Mouse (Mus musculus) layer of hippocampus, postnatal 36 days (tissue): ENCODE results near the gene Ccdc171. TPM values are rescaled to one million over a fixed set of nuclear protein-coding genes. Genes with fewer than 3 reads are reported as not detected.
"Not testable (repeated sequence)": the region's sequence is repeated elsewhere in the genome, so short reads cannot be mapped to it uniquely, and the experiment has no call there.

ENCODE experiments used
- DNase-seq, 2 experiments: peaks; one replicate each; pipeline ENCODE4 v3.0.0; 2022
- total RNA-seq, 2 experiments: library from RNA; stranded (reverse); gene quantifications; 2 replicates each; pipeline ENCODE4 v1.2.3; 2021

Gene Ccdc171
- total RNA-seq, 2 experiments from 2014 or later: 3.9 to 5.3 TPM

- DNase-seq: no peak
Observed at GRCm38 (mm10) chr4:83526270-83526987, 1.1 kb downstream of the Ccdc171 start.

DNA sequence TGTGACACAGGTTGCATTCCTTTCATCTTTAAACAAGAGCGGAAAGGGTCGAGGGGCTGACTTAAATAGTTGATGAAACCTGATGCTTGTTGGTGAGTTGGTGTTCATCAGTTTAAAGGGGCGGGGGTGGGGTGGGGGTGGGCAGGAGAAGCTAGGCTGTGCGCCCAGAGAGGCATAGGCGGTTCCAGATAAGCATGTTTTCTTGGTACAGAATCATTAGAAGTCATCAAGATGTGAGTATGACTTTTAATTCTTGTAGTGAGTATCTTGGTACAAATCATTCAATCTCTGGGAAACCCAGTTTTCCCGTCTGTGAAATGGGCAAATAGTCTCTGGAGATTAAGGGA, 1.6 kb downstream of the Ccdc171 start:
- DNase-seq: no peak

- DNase-seq: no peak
Observed at GRCm38 (mm10) chr4:83527921-83528320, 2.6 kb downstream of the Ccdc171 start.

DNA sequence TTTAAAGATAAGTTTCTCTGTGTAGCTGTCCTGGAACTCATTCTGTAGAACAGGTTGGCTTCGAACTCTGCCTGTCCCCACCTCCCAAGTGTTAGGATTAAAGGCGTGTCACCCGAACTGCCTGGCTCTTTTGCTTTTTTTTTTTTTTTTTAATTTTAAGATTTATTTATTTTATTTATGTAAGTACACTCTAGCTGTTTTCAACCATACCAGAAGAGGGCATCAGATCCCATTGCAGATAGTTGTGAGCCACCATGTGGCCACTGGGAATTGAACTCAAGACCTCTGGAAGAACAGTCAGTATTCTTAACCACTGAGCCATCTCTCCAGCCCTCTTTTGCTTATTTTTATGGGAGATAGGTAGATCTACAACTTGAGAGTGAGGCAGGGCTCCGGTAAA, 4.7 kb downstream of the Ccdc171 start:
- DNase-seq: not testable (repeated sequence)

GRCm38 (mm10) chr4:83533168-83533911, 8.0 kb downstream of the Ccdc171 start:
- DNase-seq: no peak

DNA sequence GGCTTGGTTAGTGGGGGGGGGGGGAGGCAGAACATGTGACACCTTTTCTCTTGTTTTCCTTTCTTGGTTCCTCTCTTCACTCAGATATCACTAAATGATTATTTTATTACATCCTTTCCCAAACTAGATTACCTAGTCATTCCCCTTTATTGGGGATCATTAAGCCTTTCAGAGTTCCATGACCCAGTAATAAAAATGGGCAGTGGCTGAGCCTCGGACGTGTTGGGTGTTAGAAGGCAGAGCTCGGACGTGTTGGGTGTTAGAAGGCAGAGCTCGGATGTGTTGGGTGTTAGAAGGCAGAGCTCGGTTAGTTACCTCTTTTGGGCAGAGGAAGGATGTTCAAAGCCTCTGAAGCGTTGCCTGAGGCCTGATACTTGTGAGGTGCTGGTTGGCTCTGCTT, 8.7 kb downstream of the Ccdc171 start:
- no peak for DNase-seq

DNA sequence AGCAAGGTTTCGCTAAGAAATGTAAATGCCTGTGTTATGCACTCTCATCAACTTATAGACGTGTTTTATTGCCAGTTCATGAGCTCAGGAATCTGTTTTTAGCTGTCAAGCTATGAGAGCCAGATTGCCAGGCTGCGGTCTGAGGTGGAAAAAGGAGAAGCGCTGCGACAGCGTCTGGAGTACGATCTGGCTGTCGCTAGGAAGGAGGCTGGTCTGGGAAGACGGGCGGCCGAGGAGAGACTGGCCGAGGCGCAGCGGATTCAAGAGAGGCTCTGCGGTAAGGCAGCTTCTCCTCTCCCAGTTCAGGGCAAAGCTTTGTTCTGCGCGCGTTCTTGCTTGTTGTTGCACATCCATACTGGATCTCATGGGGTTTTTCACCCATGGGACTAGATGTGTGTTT, 24.2 kb downstream of the Ccdc171 start:
- DNase-seq: peak in 1 of 2 experiments; percentile 7

- DNase-seq: no peak
Observed at GRCm38 (mm10) chr4:83567190-83568113, 42.1 kb downstream of the Ccdc171 start.

- not testable (repeated sequence) for DNase-seq
Observed at GRCm38 (mm10) chr4:83568145-83568544, 42.8 kb downstream of the Ccdc171 start.

- DNase-seq: no peak
Observed at GRCm38 (mm10) chr4:83570569-83570968, 45.2 kb downstream of the Ccdc171 start.

- DNase-seq: no peak
Observed at GRCm38 (mm10) chr4:83571033-83571432, 45.7 kb downstream of the Ccdc171 start.

DNA sequence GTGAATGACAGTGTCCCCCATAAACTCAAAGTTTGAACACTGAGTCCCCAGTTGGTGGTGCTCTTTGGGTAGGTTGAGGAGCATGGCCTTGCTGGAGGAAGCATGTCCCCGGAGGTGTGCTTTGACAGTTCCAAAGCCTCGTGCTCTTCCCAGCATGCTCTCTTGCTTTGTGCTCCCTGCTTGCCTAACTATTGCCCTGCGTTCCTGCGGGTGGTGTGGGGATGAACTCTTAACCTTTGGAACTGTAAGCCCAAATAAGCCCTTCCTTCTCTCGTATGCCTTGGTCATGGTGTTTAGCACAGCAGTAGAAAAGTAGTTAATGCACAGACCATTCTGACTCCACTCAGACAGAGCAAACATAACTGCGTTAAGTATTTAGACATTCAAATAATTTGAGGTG, 47.2 kb downstream of the Ccdc171 start:
- no peak for DNase-seq

GRCm38 (mm10) chr4:83576315-83576714, 51.0 kb downstream of the Ccdc171 start:
- DNase-seq: no peak

DNA sequence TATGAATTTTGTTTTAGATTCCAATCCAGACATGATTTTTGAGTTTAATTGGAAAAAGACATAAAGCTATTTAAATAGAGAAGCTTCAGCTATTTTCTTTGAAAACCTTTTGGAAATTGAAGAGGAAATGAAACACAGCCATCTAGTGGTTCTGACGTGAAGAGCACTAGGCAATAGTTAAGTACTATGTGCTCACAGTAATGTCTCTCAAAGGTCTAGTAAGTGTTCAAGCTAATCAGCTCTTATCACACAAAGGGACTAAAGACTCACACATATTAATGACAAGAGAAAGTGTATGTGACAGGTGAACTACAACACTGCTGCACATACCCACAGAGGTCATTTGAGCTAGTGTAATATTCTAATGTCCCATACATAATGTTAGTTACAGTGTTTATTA, 54.8 kb downstream of the Ccdc171 start:
- no peak for DNase-seq

- DNase-seq: no peak
Observed at GRCm38 (mm10) chr4:83587563-83587962, 62.2 kb downstream of the Ccdc171 start.

GRCm38 (mm10) chr4:83596486-83596885, 71.1 kb downstream of the Ccdc171 start:
- no peak for DNase-seq

GRCm38 (mm10) chr4:83611111-83611510, 85.8 kb downstream of the Ccdc171 start:
- DNase-seq: no peak

DNA sequence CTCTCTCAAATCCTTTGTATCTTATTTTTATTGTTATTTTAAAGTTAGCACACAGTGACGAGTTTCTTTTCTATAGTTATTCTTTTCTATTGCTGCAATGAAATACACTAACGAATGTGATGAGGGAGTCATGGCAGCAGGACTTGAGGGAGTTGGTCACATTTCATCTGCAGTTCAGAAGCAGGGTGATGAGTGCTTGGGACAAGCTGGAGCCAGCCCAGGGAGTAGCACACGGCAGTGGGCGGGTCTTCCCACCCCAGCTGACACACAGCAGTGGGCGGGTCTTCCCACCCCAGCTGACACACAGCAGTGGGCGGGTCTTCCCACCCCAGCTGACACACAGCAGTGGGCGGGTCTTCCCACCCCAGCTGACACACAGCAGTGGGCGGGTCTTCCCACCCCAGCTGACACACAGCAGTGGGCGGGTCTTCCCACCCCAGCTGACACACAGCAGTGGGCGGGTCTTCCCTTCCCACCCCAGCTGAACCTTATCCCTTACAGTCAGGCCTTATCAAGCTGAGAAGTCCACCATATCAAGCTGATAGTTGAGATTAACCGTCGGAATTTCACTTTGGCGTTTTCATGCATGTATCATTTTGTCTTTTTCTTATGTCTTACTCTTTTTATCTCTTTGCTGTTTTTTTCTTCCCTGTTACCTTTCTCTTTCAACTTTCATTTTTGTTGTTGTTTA, 97.8 kb downstream of the Ccdc171 start:
- not testable (repeated sequence) for DNase-seq

DNA sequence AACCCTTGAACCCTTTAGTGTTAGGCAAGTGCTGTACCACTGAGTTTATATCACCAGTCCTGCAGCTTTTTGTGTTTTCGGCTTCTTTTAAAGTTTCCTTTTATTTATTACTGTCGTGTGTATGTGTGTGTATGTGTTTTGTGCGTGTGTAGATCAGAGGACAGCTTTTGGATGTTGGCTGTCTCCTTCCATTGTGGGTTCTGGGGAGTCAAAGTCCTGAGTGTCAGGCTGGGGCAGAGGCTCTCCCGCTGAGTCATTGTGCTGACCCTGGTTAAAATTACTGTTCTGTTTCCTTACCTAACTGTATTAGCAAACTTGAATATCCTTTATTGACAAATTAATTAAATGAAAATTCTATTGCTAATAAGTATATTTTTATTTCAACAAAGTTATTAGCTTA, 98.4 kb downstream of the Ccdc171 start:
- DNase-seq: no peak

DNA sequence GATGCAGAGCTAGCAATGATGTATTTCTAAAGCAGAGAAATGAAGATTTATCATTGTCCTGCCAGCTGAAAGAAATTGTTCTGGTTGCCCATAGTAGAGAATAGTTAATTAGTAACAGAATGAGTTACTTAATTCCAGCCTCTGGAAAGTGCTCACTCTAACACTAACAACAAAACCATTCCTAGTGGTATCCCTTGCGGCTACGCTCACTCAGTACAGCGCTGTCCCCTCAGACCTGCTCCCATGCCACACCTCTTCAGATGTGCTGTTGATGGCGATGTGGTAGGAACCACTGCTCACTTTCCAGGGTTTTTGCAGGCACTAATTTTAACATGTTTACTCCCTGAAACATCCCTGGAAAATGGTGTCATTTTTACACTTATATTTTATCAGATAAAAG, 126.1 kb downstream of the Ccdc171 start:
- no peak for DNase-seq

DNA sequence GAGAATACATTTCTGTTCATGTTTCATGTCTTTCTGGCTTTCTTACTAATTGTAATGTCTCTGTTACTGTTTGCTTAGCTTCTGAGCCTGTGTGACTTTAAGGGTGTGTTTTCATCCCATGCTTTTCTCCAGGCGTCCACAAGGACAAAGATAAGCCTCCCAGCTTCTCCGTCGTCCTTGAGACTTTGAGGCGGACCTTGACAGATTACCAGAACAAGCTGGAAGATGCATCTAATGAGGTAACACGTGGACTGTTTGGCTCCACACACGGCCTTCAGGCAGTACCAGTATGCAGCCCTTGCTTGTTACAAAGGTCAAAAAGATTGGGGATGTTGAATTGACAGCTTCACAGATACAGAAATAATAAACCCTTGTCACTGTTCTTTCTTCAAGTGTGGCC, 130.1 kb downstream of the Ccdc171 start:
- no peak for DNase-seq

GRCm38 (mm10) chr4:83656571-83656970, 131.2 kb downstream of the Ccdc171 start:
- no peak for DNase-seq
